Mouse (Mus musculus): Measurements from ENCODE around the gene Arsk.

DNA sequence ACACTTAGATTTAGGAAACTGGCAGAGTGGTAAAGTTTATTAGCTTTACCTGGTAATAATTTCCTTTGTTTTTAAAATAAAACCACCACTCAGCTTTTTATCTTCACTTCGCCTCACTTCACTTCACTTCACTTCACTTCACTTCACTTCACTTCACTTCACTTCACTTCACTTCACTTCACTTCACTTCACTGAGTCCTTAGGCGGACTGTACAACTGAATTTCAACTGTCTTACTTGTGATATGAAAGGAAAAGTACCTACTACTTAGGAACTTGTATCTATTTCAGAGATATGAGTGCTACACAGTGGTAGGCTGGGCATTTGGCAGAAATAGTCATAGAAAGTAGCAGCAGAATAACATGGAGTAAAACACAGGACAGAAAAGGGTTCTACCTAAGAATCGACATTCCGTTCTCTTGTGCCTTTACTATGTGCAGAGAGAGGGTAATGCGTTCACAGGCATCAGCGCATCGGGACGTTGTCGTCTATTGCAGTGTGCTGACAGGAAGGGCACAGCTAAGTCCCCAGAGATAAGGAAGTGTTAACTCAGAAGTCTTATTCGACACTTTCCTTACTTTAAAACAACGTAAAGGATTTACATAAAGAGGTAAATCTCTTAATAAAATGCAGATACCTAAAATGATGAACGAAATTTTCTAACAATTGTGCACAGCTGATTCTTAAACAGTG lies 42.8 kb upstream of the Arsk start:
- TF ChIP-seq CTCF (IDR thresholded peaks at IDR 0.05; ENCODE audit: borderline replicate concordance, control insufficient read depth, extremely low read depth, insufficient read depth, low read length, poor library complexity) (no peak), POLR2A (IDR thresholded peaks at IDR 0.05; ENCODE audit: control insufficient read depth, extremely low read depth, insufficient read depth, low read length, poor library complexity) (no peak)

Measured in thymus, adult 2 months (tissue).